Mouse (Mus musculus) lung, postnatal 0 days (tissue): Measurements from ENCODE around the gene Hebp1.
A peak's percentile ranks its signal among the peaks of the same experiment; 100 is the strongest.

Source experiments
- CTCF ChIP-seq: IDR thresholded peaks from 2 replicates; pipeline ENCODE4 v1.5.1; 2016; ENCODE audit warnings: antibody characterized with exemption, mild to moderate bottlenecking
- EP300 ChIP-seq: IDR thresholded peaks from 2 replicates; pipeline ENCODE4 v1.6.1; 2016; ENCODE audit warnings: antibody characterized with exemption, mild to moderate bottlenecking, control low read depth

GRCm38 (mm10) chr6:135150311-135150710 lies 47.5 kb downstream of the Hebp1 start:
- peak; percentile 76 for TF ChIP-seq CTCF
- TF ChIP-seq EP300, result no peak
